Mouse (Mus musculus) spleen, adult 2 months (tissue): Measurements from ENCODE around the gene Syce2.
"Not testable (repeated sequence)": the region's sequence is repeated elsewhere in the genome, so short reads cannot be mapped to it uniquely, and the experiment has no call there.

Experiments
- CTCF ChIP-seq: fragments of 200-500 bp; IDR thresholded peaks from 2 replicates; pipeline ENCODE4 v1.5.1; 2011; ENCODE audit warnings: mild to moderate bottlenecking, inconsistent platforms; ENCODE audit not compliant: insufficient read depth, insufficient read length, insufficient replicate concordance; ENCODE audit errors: extremely low read depth
- POLR2A ChIP-seq: fragments of 200-500 bp; IDR thresholded peaks from 2 replicates; pipeline ENCODE4 v1.6.1; 2011; ENCODE audit warnings: low read depth, low read length, inconsistent platforms

DNA sequence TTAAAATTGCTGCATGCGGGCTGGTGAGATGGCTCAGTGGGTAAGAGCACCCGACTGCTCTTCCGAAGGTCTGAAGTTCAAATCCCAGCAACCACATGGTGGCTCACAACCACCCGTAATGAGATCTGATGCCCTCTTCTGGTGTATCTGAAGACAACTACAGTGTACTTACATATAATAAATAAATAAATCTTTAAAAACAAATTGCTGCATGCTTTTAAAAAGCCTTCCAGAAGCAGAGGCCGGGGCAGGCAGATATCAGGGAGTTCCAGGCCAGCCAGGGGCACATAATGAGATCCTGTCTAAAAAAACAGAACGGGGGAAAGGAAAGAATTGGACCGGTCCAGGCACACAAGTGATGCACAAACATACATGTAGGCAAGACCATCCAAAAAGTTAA, 36.1 kb downstream of the Syce2 start:
- not testable (repeated sequence) for TF ChIP-seq POLR2A, CTCF
